Mouse (Mus musculus): ENCODE measurements around the gene Pum1. TPM values are rescaled to one million over a fixed set of nuclear protein-coding genes. Genes with fewer than 3 reads are reported as not detected.

Gene Pum1
- total RNA-seq, 2 experiments from 2014 or later = 28.8 to 37.7 TPM

DNA sequence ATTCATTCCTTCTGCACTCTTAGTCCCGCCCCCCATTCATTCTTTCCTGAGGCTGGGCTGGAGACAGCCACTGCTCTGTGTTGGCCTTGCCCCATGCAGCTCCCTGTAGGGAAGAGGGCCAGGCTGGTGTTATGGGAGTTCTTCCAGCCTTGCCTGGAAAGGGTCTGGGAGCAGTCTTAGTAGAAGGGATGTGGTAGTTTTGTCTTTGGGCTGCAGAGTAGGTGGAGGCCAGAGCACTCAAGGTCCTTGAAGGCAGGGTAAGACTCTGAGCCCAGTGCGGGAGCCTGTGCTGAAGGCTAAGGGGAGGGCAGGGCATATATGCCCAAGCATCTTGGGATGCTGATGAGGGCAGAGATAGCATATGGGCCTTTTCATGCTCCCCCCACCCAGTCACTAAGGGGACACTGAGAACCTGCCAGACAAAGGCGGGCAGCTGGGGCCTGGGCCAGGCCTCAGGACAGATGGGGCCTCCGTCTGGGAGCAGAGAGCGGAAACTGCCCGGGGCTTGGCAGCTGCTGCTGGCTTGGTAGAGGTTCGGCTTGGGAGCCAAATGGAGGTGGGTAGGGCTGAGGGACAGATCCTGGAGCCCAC lies 141.7 kb downstream of the Pum1 start:
- DNase-seq = peak in 1 of 2 experiments; percentile 51
- intact Hi-C loops (cut with DNase I) = no loop called here

GRCm38 (mm10) chr4:130805746-130806145 lies 142.6 kb downstream of the Pum1 start:
- intact Hi-C loops (cut with DNase I) = no loop called here
- no peak for DNase-seq

GRCm38 (mm10) chr4:130806746-130807145 lies 143.6 kb downstream of the Pum1 start:
- no peak for DNase-seq
- intact Hi-C loops (cut with DNase I) = no loop called here

- intact Hi-C loops (cut with DNase I) = no loop called here
- DNase-seq = no peak
Measured at GRCm38 (mm10) chr4:130809784-130810183, 146.7 kb downstream of the Pum1 start.

DNA sequence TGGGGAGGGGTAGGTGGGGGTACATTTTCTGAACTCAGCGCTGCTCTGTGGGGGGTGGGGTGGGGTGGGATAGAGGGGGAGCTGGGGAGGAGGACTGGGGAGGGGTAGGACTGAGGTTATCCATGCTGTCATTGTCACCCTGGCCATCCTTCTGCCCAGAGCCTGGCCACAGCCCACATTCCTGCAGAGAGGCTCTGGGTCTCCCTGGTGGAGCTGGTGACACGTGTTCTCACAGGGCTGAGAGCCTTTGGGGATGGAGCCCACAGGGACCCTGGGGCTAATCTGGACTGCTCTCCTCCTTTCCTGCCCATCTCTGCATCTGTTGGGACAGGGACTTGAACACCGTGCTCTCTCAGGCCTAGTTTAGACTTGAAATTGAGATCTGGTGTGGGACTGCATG lies 147.7 kb downstream of the Pum1 start:
- DNase-seq = no peak
- intact Hi-C loops (cut with DNase I) = no loop called here

DNA sequence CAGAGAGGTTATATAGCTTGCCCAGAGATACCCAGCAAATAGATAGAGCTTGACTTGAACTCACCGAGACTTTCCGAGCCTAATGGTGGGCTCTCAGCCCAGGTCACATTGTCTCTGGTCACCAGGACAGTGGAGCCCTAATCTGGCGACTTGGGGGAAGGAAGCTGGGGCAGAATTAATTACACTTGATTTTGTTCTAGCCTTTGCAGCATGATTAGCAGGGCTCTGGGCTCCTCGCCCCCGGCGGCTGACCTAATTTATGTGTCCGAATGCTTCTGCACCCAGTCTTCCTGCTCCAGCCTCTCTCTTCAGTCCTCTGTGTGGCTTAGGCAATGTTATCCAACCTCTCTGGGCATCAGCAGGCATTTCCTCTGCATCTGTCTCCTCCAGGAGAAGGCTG lies 148.3 kb downstream of the Pum1 start:
- intact Hi-C loops (cut with DNase I) = no loop called here
- DNase-seq = no peak

- intact Hi-C loops (cut with DNase I) = no loop called here
- DNase-seq = no peak
Measured at GRCm38 (mm10) chr4:130813958-130814357, 150.8 kb downstream of the Pum1 start.

DNA sequence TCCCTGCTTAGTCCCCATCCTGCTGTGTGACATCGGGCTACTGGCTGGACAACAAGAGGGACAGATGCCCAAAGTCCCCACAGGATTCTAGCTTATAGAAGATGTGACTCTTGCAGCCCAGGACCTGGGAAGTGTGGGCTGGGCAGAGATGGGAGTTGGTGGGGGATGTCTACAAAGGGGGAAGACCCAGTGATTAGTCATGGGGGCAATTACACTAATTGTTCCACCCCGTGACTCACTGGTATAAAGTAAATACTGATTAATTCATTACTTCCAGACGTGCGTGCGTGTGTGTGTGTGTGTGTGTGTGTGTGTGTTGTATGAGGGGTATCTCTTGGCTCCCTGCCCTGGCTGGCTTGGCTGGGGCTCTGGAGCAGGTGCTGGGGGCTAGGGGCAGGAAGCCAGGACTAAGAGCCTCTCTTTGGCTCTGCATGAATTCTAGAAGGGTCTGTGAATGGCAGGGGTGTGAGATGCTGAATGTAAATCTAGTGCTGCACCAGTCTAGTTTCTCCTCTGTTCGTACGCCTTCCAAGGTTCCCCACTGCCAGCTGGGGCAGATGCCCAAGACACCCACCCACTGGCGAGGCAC lies 151.7 kb downstream of the Pum1 start:
- DNase-seq = no peak
- intact Hi-C loops (cut with DNase I) = no loop called here

- no peak for DNase-seq
- intact Hi-C loops (cut with DNase I) = no loop called here
Measured at GRCm38 (mm10) chr4:130815860-130816259, 152.7 kb downstream of the Pum1 start.

DNA sequence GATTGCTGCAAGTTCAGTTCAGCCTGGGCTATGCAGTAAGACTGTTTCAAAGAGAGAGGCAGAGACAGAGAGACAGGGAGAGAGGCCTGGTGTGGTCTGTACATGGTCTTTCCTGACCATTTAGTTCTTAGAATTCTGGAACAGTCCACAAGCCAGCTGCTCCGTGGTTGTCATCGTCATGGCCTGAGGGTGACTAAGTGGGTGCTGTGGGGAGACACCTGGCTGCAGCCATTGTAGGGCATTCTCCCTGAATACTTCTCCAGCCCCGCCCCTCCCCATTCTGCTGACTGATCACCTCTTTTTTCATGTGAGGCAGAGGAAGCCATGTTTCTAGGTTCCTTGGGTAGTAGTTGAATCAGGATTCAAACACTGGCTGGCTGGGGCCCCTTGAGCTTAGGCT lies 156.7 kb downstream of the Pum1 start:
- DNase-seq = no peak
- intact Hi-C loops (cut with DNase I) = no loop called here

- DNase-seq = no peak
- intact Hi-C loops (cut with DNase I) = no loop called here
Measured at GRCm38 (mm10) chr4:130820594-130821255, 157.6 kb downstream of the Pum1 start.

DNA sequence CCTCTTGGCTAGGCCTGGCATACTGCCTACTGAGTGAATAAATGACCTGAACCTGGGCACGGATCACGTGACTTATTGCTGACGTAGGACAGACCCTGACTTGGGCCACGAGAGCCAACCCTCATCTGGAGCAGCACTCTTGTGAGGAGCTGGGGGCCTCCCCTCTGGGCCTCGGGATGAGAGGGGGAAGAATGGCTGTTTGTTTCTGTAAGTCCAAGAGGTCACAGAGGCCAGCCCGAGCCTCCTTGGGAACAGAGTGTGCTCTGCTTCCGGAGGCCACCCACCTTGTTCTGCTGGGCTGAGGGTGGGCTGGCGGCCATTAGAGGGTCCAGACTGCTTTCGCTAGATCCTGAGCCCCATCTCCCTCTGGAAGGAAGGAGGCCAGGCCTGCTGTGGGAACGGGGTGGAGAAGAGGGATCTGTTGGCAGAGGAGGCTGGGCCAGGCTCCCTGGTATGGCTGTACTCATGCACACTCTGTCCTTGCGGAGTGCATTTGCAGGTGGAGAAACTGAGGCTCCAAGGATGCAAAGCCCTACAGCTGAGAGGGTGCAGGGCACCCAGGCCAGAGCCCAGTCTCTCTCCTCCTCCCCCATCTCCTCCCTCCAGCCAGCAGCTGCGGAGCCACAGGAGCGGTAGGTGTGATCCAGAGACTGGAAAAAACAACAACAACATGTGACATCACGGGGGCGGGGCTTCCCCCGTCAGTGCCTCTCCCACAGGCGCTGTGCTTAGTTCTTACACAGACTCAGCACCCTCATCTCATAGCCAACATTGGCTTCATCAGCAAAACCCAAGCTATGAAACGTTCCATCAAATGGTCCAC lies 165.9 kb downstream of the Pum1 start:
- DNase-seq = peak; percentile 35 to 51
- intact Hi-C loops (cut with DNase I) = no loop called here

Other genes starting within 250 kb of the Pum1 start
- 10 to 100 TPM; 12.9 to 13.2 TPM for gene Nkain1, start 89.1 kb upstream of the Pum1 start, total RNA-seq (2021)
- 10 to 100 TPM in 1 of 2 experiments, 1 to 10 TPM in 1; 8.4 to 14.2 TPM for gene Sdc3, start 129.2 kb downstream of the Pum1 start, total RNA-seq (2021)
- gene Laptm5, start 249.8 kb downstream of the Pum1 start, total RNA-seq (2021) = 1 to 10 TPM; 4.4 to 7.9 TPM

Measured in gastrocnemius, postnatal 36 days (tissue).